Mouse (Mus musculus) left cerebral cortex, postnatal 25 days (tissue): ENCODE data around the gene C2cd4a. TPM values are rescaled to one million over a fixed set of nuclear protein-coding genes. Genes with fewer than 3 reads are reported as not detected.

ENCODE experiments used
- DNase-seq, 2 experiments: peaks; one replicate each; pipeline ENCODE4 v3.0.0; 2022; ENCODE audit warnings: low spot score in 2 of 2, mixed read lengths in 1 of 2
- intact Hi-C: fragments of 180-260 bp; cut with DNase I; formaldehyde crosslinking; loops from one replicate; pipeline ENCODE4 v1.15.1; 2025
- total RNA-seq, 2 experiments: library from RNA; stranded (reverse); gene quantifications; 2 replicates each; pipeline ENCODE4 v1.2.3; 2021

The C2cd4a gene
- total RNA-seq, 2 experiments from 2014 or later, result not detected

GRCm38 (mm10) chr9:67799078-67799819 lies 32.9 kb downstream of the C2cd4a start:
- intact Hi-C loops, result no loop called here
- DNase-seq, result peak in 1 of 2 experiments; percentile 38

GRCm38 (mm10) chr9:67795205-67795675 lies 36.9 kb downstream of the C2cd4a start:
- DNase-seq, result peak; percentile 63 to 65
- intact Hi-C loops, result no loop called here

GRCm38 (mm10) chr9:67794668-67795067 lies 37.5 kb downstream of the C2cd4a start:
- DNase-seq, result no peak
- intact Hi-C loops, result no loop called here

- no peak for DNase-seq
- intact Hi-C loops, result no loop called here
These were observed 37.9 kb downstream of the C2cd4a start for GRCm38 (mm10) chr9:67794216-67794615.

- intact Hi-C loops, result no loop called here
- no peak for DNase-seq
These were observed 38.6 kb downstream of the C2cd4a start for GRCm38 (mm10) chr9:67793501-67793900.

- intact Hi-C loops, result no loop called here
- no peak for DNase-seq
These were observed 39.7 kb downstream of the C2cd4a start for GRCm38 (mm10) chr9:67792405-67792804.

GRCm38 (mm10) chr9:67787671-67788070 lies 44.5 kb downstream of the C2cd4a start:
- no peak for DNase-seq
- intact Hi-C loops, result no loop called here

- intact Hi-C loops, result no loop called here
- DNase-seq, result no peak
These were observed 45.8 kb downstream of the C2cd4a start for GRCm38 (mm10) chr9:67786311-67786710.

GRCm38 (mm10) chr9:67783925-67784324 lies 48.2 kb downstream of the C2cd4a start:
- intact Hi-C loops, result no loop called here
- DNase-seq, result no peak

GRCm38 (mm10) chr9:67783464-67783863 lies 48.7 kb downstream of the C2cd4a start:
- peak in 1 of 2 experiments; percentile 33 for DNase-seq
- intact Hi-C loops, result no loop called here

GRCm38 (mm10) chr9:67782786-67783185 lies 49.3 kb downstream of the C2cd4a start:
- DNase-seq, result no peak
- intact Hi-C loops, result no loop called here

Other genes with a start within 250 kb of the C2cd4a start
- gene C2cd4b, start 72.9 kb downstream of the C2cd4a start, total RNA-seq, result 1 to 10 TPM; 2.3 to 5.6 TPM
- gene Vps13c, start 8.1 kb upstream of the C2cd4a start, total RNA-seq, result 10 to 100 TPM; 75.0 to 78.0 TPM